Mouse (Mus musculus): ENCODE measurements around the gene Fam83e.
A peak's percentile ranks its signal among the peaks of the same experiment; 100 is the strongest.

Fam83e gene

GRCm38 (mm10) chr7:45720413-45721233 lies at the start of gene Fam83e:
Fam83e (plus strand) TSS chr7:45721212.
- peak; percentile 54 to 79 for DNase-seq

DNA sequence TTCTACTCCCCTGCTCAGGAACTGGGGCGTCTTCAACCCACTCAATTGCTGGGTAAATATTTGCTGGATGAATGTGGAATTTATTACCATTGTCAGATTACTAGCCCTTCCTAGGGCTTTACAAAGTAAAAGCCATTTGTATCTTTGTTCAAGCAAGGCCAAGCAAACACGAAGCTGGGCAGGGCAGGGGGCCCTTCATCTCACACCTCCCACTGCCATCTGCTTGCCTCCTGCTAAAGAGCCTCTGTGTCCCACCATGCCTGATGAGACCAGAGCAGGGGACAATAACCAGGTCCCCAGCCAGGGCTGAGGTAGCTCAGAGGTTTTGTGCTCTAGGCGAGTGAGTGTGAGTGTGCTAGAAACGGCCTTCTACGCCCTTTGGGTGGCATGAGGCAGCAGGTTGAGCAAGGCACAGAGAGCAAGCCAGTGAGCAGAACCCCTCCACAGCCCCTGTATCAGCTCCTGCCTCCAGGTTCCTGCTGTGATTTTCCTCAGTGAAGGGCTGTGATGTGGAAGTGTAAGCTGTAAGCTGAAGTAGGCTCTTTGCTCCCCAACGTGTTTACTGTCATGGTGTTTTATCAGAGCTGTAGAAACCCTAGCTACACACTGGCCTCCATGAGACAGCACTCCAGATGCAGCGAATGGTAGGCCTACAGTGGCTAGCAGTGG lies 43.3 kb upstream of the Fam83e start:
- DNase-seq = no peak

DNA sequence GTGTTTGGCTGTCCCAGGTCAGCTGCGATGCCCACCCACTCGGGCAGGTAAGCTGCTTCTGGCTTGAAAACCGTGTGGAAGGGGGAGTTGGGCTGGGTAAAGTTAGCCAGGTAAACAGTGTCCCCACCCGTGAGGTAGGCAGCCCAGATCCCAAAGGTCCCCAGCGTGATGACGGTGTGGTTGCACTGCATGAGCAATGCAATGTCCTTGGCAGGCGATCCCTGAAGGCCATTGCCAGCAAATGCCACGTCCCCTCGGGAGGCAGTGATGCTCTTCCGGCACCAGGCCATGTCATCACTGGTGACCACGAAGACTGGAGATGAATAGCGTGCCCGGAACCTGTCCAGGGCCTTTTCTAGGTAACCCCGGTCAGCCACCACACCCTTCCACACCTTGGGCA lies 42.5 kb upstream of the Fam83e start:
- DNase-seq = no peak

DNA sequence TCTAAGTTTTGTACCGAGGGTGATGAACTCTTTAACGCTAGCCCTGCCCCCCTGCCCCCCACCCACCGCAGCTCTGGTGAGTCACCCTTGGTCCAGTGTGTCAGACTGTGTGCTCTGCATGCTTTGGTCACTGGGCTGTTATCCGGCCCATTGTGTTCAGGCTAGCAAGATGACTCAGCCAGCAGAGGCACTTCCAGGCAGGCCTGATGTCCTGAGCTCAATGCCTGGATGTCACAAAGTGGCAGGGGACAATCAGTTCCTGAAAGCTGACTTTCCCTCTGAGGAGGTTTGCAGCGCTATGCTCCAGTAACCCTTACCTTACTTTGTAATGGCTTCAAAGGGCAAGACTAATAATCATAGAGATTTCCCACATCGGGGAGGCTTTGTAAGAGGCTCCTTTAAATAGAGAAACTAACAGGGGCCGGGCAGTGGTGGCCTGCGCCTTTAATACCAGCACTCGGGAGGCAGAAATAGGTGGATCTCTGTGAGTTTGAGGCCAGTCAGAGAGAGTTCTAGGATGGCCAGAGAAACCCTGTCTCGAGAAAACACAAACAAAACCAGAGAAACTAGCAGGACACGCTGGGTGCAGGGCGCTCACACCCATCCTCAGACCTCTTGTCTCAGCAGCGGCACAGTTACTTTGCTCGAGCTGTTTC lies 40.9 kb upstream of the Fam83e start:
- peak; percentile 62 to 75 for DNase-seq

GRCm38 (mm10) chr7:45681046-45681736 lies 39.8 kb upstream of the Fam83e start:
- peak; percentile 71 to 73 for DNase-seq

DNA sequence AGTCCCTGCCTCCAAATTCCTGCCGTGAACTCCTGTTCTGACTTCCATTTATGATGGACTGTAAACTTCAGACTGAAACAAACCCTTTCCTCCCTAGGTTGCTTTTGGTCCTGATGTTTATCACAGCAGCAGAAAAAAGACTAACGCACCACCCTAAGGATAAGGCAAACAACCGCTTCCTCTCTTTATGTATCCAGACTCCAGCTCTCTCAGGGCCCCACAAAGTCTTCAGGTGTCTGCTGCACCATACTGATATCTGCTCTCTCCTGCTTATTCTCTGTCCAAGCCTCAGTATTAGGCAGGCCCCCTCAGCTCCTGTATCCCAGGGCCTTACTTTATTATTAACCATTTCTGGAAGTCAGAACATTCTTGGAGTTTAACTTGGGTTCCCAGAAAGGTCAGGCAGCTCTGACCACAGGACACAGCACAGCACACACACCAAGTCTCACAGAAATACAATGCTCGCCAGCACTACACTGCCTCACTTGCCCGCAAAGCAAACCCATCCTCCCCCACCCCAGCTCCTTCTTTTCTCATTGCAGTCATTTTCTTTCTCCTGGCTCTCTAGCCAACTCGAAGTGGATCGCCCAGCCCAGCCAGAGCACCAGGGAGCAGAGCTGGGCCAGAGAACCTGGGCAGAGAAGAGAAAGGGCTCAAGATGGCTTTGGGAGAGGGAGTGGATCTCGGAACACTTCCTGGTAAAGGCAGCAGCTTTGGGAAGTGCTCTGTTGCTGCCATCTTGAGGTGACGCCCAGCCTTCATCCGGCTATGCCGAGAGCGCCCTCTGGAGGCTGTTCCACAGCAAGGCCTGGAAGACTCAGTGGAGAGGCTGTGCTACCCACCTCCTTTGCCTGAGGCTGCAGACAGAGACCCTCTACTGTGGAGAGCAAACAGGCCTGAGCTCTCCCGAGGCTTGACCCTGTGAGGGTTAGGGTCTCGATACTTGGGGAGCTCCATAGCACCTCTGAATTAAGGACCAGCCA lies 38.6 kb upstream of the Fam83e start:
- DNase-seq = peak; percentile 86 to 91

- DNase-seq = no peak
These were observed 37.5 kb upstream of the Fam83e start, which contains the start of gene Ntn5 for GRCm38 (mm10) chr7:45683396-45684050. Ntn5 (plus strand) TSS chr7:45684022.

GRCm38 (mm10) chr7:45685811-45686210 lies 35.2 kb upstream of the Fam83e start:
- no peak for DNase-seq

DNA sequence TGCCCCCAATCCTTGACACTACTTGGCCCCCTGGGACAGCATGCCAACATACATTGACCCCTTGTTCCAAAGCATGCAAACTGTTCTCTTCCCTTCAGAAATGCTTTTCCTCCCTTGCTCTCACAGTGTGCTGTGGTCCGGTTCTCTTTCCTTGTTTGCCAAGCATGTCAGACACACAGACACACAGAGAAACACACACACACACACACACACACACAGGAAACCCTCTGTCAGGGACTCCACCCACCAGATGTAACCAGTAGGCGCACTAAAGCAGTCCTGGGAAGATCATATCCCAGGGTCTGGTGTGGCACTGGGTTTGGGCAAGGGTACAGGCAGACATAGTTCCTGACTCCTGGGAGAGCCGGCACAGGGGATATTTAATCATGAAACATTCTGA lies 34.2 kb upstream of the Fam83e start:
- DNase-seq = no peak

- no peak for DNase-seq
These were observed 31.9 kb upstream of the Fam83e start for GRCm38 (mm10) chr7:45689099-45689498.

- no peak for DNase-seq
These were observed 31.2 kb upstream of the Fam83e start for GRCm38 (mm10) chr7:45689800-45690199.

- DNase-seq = no peak
These were observed 28.6 kb upstream of the Fam83e start for GRCm38 (mm10) chr7:45692364-45692763.

DNA sequence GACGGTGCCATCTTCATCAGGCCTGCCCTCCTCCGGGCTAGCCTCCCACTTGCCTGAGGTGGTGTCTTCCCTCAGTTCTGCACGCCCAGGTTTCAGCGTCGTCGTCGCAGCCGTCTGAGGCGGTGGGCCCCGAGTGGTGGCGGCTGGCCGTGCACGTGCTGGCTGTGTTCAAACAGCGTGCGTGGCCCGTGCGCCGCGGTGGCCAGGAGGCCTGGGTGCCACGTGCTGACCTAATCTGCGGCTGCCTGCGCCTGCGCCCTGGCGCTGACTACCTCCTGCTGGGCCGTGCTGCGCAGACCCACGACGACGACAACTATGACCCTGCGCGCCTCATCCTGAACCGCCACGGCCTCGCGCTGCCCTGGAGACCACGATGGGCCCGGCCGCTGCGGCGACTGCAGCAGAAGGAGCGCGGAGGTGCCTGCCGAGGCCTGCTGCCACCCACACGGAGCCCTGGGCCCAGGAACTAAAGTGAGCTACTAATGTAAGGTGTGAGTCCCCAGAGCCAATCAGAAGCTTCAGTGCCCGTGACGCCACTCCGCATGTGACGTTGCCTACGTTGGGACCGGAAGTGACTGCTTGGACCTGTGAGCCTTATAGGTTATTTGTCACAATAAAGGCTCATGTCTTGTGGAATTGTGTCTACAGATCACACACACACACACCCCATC lies 27.0 kb upstream of the Fam83e start, which contains the start of gene Sec1:
Gene Sec1, minus strand, starts transcription at position 482 of the 671 bp plus-strand sequence.
- no peak for DNase-seq

- no peak for DNase-seq
These were observed 25.9 kb upstream of the Fam83e start for GRCm38 (mm10) chr7:45695098-45695497.

- DNase-seq = no peak
These were observed 23.1 kb upstream of the Fam83e start for GRCm38 (mm10) chr7:45697894-45698293.

DNA sequence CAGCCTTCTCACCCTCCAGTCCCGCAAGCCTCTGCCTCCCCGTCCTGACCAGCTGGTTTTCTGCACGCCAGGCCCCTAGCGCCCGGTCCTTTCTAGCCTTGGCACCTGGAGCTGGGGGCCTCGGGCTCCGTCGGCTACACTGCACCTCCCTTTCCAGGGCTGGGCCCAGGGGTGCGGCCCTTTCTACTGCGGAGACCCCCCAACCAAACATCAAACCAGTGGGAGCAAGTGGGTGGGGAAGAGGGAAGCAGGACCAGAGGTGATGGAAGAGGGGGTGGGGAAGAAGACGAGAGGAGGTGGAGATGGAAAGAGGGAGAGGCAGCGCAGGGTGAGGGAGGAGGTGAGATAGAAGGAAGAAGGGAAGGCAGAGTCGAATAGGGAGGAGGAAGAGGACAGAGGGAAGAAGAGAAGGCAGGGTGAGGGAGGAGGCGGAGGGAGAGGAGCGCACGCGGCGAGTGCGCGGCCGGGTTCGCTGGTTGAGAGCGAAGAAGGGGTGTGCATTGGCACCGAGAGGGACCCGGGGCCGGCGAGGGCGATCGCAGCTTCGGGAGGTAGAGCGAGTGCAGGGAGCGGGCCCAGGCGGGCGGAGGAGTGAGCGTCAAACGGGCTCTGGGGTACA lies 21.4 kb upstream of the Fam83e start, which contains the start of gene Car11:
Gene Car11, plus strand, starts transcription at position 321 of the 619 bp plus-strand sequence.
- DNase-seq = no peak

- DNase-seq = peak; percentile 83 to 84
These were observed 20.6 kb upstream of the Fam83e start for GRCm38 (mm10) chr7:45700301-45701015.

DNA sequence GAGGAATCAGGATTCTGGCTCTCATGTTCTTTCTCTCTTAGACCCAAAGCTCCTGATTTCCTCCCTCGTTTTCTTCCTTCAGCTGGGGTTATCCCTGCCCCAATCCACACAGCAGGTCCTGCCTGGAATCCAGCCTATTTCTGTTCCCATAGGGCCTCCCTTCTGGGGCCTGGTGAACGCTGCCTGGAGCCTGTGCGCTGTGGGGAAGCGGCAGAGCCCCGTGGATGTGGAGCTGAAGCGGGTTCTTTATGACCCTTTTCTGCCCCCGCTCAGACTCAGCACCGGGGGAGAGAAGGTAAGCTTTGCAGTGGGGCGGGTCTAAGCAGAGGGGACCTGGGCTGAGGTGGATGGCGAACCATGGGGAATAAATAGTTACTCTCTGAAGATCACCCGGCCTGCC lies 19.9 kb upstream of the Fam83e start:
- no peak for DNase-seq

DNA sequence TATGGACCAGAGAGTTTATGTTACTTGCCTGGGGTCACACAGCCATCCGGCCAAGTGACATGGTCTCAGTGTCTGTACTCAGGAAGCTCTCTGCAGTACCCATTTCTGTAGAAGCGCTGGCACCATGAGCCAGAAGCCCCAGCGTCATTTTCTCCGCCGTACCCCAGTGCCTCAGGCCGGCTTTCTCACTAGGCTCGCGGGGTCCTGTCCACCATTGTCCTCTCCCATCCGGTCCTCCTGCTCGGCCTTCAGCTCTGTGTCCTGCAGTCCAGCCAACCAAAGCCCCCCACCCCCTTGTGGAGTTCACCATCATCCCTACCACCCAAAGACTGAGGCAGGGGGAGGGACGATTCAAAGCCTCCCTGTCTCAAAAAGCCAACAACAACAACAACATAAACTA lies 19.4 kb upstream of the Fam83e start:
- no peak for DNase-seq

Measured in lung, adult 18-20 months (tissue).